Mouse (Mus musculus): ENCODE results near the gene Ncoa6. TPM values are rescaled to one million over a fixed set of nuclear protein-coding genes. Genes with fewer than 3 reads are reported as not detected.

Ncoa6 gene
- polyA plus RNA-seq, 1 experiment from 2014 or later, result 10.6 TPM

- Histone ChIP-seq H3K27ac (replicated peaks) (no peak overlapping the region), H3K4me1 (replicated peaks; ENCODE audit: control insufficient read depth, insufficient read depth) (0 out of 2 replicates have a peak, but pooled peaks cover 2% of the 10 kb centered on the region), H3K36me3 (ENCODE audit: control insufficient read depth, insufficient read depth, low read length) (no peaks in the 10 kb centered on the region), H3K9ac (ENCODE audit: low read length) (no peak overlapping the region), H3K4me2 (replicated peaks; ENCODE audit: low read depth) (no peak overlapping the region), H3K27me3 (ENCODE audit: control insufficient read depth, insufficient read depth, low read length) (no peaks in the 10 kb centered on the region), H3K4me3 (ENCODE audit: low read depth, low read length) (no peak overlapping the region), H3K9me3 (ENCODE audit: control insufficient read depth, low read length) (no peaks in the 10 kb centered on the region)
- 57% methylated on average over 1 of the region's 1 CpGs for WGBS
- DNase-seq (ENCODE audit: low spot score) (no peak), ATAC-seq (ENCODE audit: low FRiP score, low TSS enrichment) (no peak)
- TF ChIP-seq EP300 (optimal IDR thresholded peaks at IDR 0.05) (no peak), CTCF (IDR thresholded peaks at IDR 0.05; ENCODE audit: low read depth) (no peak)
Measured at GRCm38 (mm10) chr2:155373886-155374285, 99.8 kb downstream of the Ncoa6 start.

GRCm38 (mm10) chr2:155373302-155373701 lies 100.4 kb downstream of the Ncoa6 start:
- TF ChIP-seq CTCF (IDR thresholded peaks at IDR 0.05; ENCODE audit: low read depth), result no peak
- no peak for TF ChIP-seq EP300 (optimal IDR thresholded peaks at IDR 0.05)
- Histone ChIP-seq H3K27ac (replicated peaks) (no peak overlapping the region), H3K4me2 (replicated peaks; ENCODE audit: low read depth) (no peak overlapping the region), H3K9me3 (ENCODE audit: control insufficient read depth, low read length) (no peaks in the 10 kb centered on the region), H3K4me3 (ENCODE audit: low read depth, low read length) (no peak overlapping the region), H3K4me1 (replicated peaks; ENCODE audit: control insufficient read depth, insufficient read depth) (0 out of 2 replicates have a peak, but pooled peaks cover 2% of the 10 kb centered on the region), H3K27me3 (ENCODE audit: control insufficient read depth, insufficient read depth, low read length) (no peaks in the 10 kb centered on the region), H3K36me3 (ENCODE audit: control insufficient read depth, insufficient read depth, low read length) (no peaks in the 10 kb centered on the region), H3K9ac (ENCODE audit: low read length) (no peak overlapping the region)
- DNase-seq (ENCODE audit: low spot score) (no peak), ATAC-seq (ENCODE audit: low FRiP score, low TSS enrichment) (no peak)
- 59% methylated on average over 1 of the region's 1 CpGs for WGBS

GRCm38 (mm10) chr2:155372451-155372850 lies 101.2 kb downstream of the Ncoa6 start:
- WGBS, result 66% methylated on average over 4 of the region's 4 CpGs
- DNase-seq (ENCODE audit: low spot score), result no peak
- no peak for ATAC-seq (ENCODE audit: low FRiP score, low TSS enrichment)
- H3K4me3 ChIP-seq (ENCODE audit: low read depth, low read length), result no peak overlapping the region
- no peak overlapping the region for H3K9ac ChIP-seq (ENCODE audit: low read length)
- no peak overlapping the region for H3K4me2 ChIP-seq (replicated peaks; ENCODE audit: low read depth)
- 0 out of 2 replicates have a peak, but pooled peaks cover 2% of the 10 kb centered on the region for H3K4me1 ChIP-seq (replicated peaks; ENCODE audit: control insufficient read depth, insufficient read depth)
- no peaks in the 10 kb centered on the region for H3K27me3 ChIP-seq (ENCODE audit: control insufficient read depth, insufficient read depth, low read length)
- H3K27ac ChIP-seq (replicated peaks), result no peak overlapping the region
- no peaks in the 10 kb centered on the region for H3K36me3 ChIP-seq (ENCODE audit: control insufficient read depth, insufficient read depth, low read length)
- no peaks in the 10 kb centered on the region for H3K9me3 ChIP-seq (ENCODE audit: control insufficient read depth, low read length)
- TF ChIP-seq CTCF (IDR thresholded peaks at IDR 0.05; ENCODE audit: low read depth), result no peak
- TF ChIP-seq EP300 (optimal IDR thresholded peaks at IDR 0.05), result no peak

- H3K4me3 ChIP-seq (ENCODE audit: low read depth, low read length), result no peak overlapping the region
- DNase-seq (ENCODE audit: low spot score), result peak; percentile 42
- peak overlapping the region; percentile 73 for H3K27ac ChIP-seq (replicated peaks)
- ATAC-seq (ENCODE audit: low FRiP score, low TSS enrichment), result peak; percentile 87
- TF ChIP-seq CTCF (IDR thresholded peaks at IDR 0.05; ENCODE audit: low read depth) (no peak), EP300 (optimal IDR thresholded peaks at IDR 0.05) (no peak)
- no peaks in the 10 kb centered on the region for H3K27me3 ChIP-seq (ENCODE audit: control insufficient read depth, insufficient read depth, low read length)
- 0 out of 2 replicates have a peak, but pooled peaks cover 2% of the 10 kb centered on the region for H3K4me1 ChIP-seq (replicated peaks; ENCODE audit: control insufficient read depth, insufficient read depth)
- no peaks in the 10 kb centered on the region for H3K9me3 ChIP-seq (ENCODE audit: control insufficient read depth, low read length)
- H3K9ac ChIP-seq (ENCODE audit: low read length), result no peak overlapping the region
- H3K4me2 ChIP-seq (replicated peaks; ENCODE audit: low read depth), result no peak overlapping the region
- no peaks in the 10 kb centered on the region for H3K36me3 ChIP-seq (ENCODE audit: control insufficient read depth, insufficient read depth, low read length)
- WGBS, result 11% methylated on average over 7 of the region's 7 CpGs
Measured at GRCm38 (mm10) chr2:155369333-155369883, 104.3 kb downstream of the Ncoa6 start.

- WGBS, result 78% methylated on average over 7 of the region's 7 CpGs
Measured at GRCm38 (mm10) chr2:155367635-155368284, 105.9 kb downstream of the Ncoa6 start.

More at GRCm38 (mm10) chr2:155367635-155368284, 105.9 kb downstream of the Ncoa6 start:
- Histone ChIP-seq H3K4me2 (replicated peaks; ENCODE audit: low read depth) (no peak overlapping the region), H3K27ac (replicated peaks) (no peak overlapping the region), H3K9me3 (ENCODE audit: control insufficient read depth, low read length) (no peaks in the 10 kb centered on the region), H3K27me3 (ENCODE audit: control insufficient read depth, insufficient read depth, low read length) (no peaks in the 10 kb centered on the region), H3K4me1 (replicated peaks; ENCODE audit: control insufficient read depth, insufficient read depth) (0 out of 2 replicates have a peak, but pooled peaks cover 2% of the 10 kb centered on the region), H3K36me3 (ENCODE audit: control insufficient read depth, insufficient read depth, low read length) (no peaks in the 10 kb centered on the region), H3K4me3 (ENCODE audit: low read depth, low read length) (no peak overlapping the region), H3K9ac (ENCODE audit: low read length) (no peak overlapping the region)
- no peak for DNase-seq (ENCODE audit: low spot score)
- ATAC-seq (ENCODE audit: low FRiP score, low TSS enrichment), result no peak
- TF ChIP-seq EP300 (optimal IDR thresholded peaks at IDR 0.05) (no peak), CTCF (IDR thresholded peaks at IDR 0.05; ENCODE audit: low read depth) (no peak)

All from stomach, postnatal 0 days (tissue).